Mouse (Mus musculus): Measurements from ENCODE around the gene Gm28051.

DNA sequence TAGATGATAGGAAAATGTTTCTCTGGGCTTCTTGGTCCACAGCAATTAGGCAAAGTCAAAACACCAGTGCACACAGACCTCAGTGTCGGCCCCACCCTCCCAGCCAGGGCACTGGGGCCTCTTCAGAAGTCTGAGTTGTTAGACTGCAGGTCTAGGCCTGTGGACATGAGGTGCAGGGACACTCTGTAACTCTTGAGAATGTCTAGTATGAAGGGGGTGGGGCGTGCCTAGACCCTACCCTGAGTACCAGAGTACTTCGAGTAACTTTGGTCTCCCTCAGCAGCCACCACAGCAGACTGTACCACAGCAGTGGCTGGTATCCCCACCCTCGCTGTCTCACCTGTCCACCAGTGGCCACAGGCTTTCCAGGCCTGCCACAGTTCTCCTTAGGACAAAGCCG is 71.2 kb downstream of the Gm28051 start:
- TF ChIP-seq POLR2A (IDR thresholded peaks at IDR 0.05; ENCODE audit: insufficient read depth, low read depth, low read length) (no peak), CTCF (IDR thresholded peaks at IDR 0.05; ENCODE audit: insufficient read depth, low read depth, low read length) (no peak)
